8 mouse cellular contexts compared by ENCODE assay signal in the genomic region with DNA sequence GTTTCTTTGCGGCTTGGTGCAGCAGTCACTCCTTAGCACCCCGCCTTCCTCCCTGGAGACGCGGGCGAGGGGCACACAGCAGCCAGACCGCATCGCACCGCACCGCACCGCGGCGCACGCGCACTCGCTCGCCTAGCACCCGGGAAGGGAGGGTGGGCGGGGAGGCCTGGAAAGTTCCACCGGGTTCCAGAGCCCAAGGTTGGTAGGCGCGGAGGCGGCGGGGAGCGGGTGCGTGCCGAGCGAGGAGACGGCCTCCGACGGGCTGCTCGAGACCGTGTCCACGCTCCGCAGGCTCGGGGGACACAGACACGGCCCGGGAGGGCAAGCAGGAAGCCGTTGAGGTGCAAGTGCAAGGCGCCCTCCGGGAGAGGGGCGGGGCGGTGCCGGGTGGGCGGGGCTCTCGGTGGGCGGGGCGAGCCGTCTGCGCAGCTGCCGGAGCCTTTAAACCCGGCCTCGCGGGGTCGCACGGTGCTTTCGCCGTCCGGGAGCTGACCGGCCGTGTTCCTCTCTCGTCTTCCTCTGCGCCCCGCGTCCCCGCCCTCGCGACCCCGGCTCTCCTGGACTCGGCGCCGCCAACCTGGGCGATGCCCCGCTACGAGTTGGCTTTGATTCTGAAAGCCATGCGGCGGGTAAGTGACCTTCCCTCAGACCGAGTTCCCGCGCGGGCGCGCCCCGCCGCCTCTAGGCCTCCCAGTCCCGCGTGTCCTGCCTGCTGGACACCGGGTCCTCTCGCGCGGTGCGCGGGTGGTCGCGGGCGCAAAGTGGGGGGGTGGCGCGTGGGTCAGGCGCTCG. TPM values are rescaled to one million over a fixed set of nuclear protein-coding genes. Genes with fewer than 3 reads are reported as not detected.
DNase-seq lines count a peak whose midpoint lies in the region; ATAC-seq and TF ChIP-seq lines count a peak whose summit lies in the region.

Gene Mrps6 (plus strand): TSS at position 419 of the 792 bp plus-strand sequence.
Gene Gm49711 (plus strand): TSS at position 465 of the 792 bp plus-strand sequence.
Gene Slc5a3 (plus strand): TSS at position 471 of the 792 bp plus-strand sequence.

- H3K4me1 ChIP-seq in embryonic facial prominence, embryonic 10.5 days = peaks cover 31% of the 10 kb centered on the region
- no peaks in the 10 kb centered on the region for H3K4me1 ChIP-seq in intestine, postnatal 0 days (replicated peaks; ENCODE audit: control insufficient read depth, insufficient read depth, low read length)
- peaks cover 12% of the 10 kb centered on the region for H3K4me1 ChIP-seq in midbrain, embryonic 11.5 days (ENCODE audit: control insufficient read depth, insufficient read depth, low read length)

- peak; percentile 44 for TF ChIP-seq CTCF in intestine, postnatal 0 days (IDR thresholded peaks at IDR 0.05; ENCODE audit: low read depth)

- intact Hi-C loops in left cerebral cortex, postnatal 4 days (cut with DNase I) = loop anchor here (5.0 kb wide), 1 partner anchor 121 kb away; no protein-coding TSS in a partner anchor

- H3K9ac ChIP-seq in intestine, postnatal 0 days (ENCODE audit: low read depth, low read length) = peak within 1 kb of the TSS; percentile 73
- peak within 1 kb of the TSS; percentile 85 for H3K9ac ChIP-seq in midbrain, embryonic 11.5 days (ENCODE audit: low read length)

- DNase-seq in adrenal gland, postnatal 14 days = peak; percentile 93
- peak; percentile 95 for DNase-seq in embryonic facial prominence, embryonic 10.5 days (ENCODE audit: low spot score)
- DNase-seq in gonadal fat pad, adult 2 months (ENCODE audit: low read depth) = no peak
- DNase-seq in left cerebral cortex, postnatal 4 days = peak; percentile 93
- DNase-seq in midbrain, embryonic 11.5 days (ENCODE audit: low spot score, missing footprints) = peak; percentile 99
- DNase-seq in right cerebral cortex, postnatal 4 days = peak; percentile 86
- DNase-seq in yolk sac, embryonic 10.5 days (ENCODE audit: low spot score) = peak; percentile 97

- peak within 1 kb of the TSS; percentile 96 for H3K27ac ChIP-seq in embryonic facial prominence, embryonic 10.5 days (replicated peaks)
- H3K27ac ChIP-seq in intestine, postnatal 0 days (ENCODE audit: low read depth, low read length) = peak within 1 kb of the TSS; percentile 80
- H3K27ac ChIP-seq in midbrain, embryonic 11.5 days (ENCODE audit: low read depth, low read length) = no peak within 1 kb of the TSS; the same call in 1 of the 2 replicates

- under 1% methylated on average over 99 of the region's 99 CpGs for WGBS in embryonic facial prominence, embryonic 10.5 days
- WGBS in intestine, postnatal 0 days = under 1% methylated on average over 69 of the region's 99 CpGs
- under 1% methylated on average over 88 of the region's 99 CpGs for WGBS in midbrain, embryonic 11.5 days

- peaks cover 37% of the 10 kb centered on the region for H3K36me3 ChIP-seq in embryonic facial prominence, embryonic 10.5 days (replicated peaks)
- H3K36me3 ChIP-seq in intestine, postnatal 0 days (ENCODE audit: control insufficient read depth, insufficient read depth) = peaks cover 7% of the 10 kb centered on the region; the same call in 1 of the 2 replicates
- no peaks in the 10 kb centered on the region; the same call in 1 of the 2 replicates for H3K36me3 ChIP-seq in midbrain, embryonic 11.5 days (ENCODE audit: control insufficient read depth, insufficient read depth, low read length)

- H3K27me3 ChIP-seq in embryonic facial prominence, embryonic 10.5 days (replicated peaks; ENCODE audit: low read depth, poor library complexity, severe bottlenecking) = 0 out of 2 replicates have a peak, but pooled peaks cover 3% of the 10 kb centered on the region
- H3K27me3 ChIP-seq in intestine, postnatal 0 days (replicated peaks; ENCODE audit: control insufficient read depth, insufficient read depth, low read length) = no peaks in the 10 kb centered on the region
- H3K27me3 ChIP-seq in midbrain, embryonic 11.5 days (ENCODE audit: control insufficient read depth, insufficient read depth, low read length) = no peaks in the 10 kb centered on the region

- H3K4me3 ChIP-seq in embryonic facial prominence, embryonic 10.5 days = peak within 1 kb of the TSS; percentile 91
- H3K4me3 ChIP-seq in intestine, postnatal 0 days (ENCODE audit: low read depth, low read length) = peak within 1 kb of the TSS; percentile 98
- peak within 1 kb of the TSS; percentile 89 for H3K4me3 ChIP-seq in midbrain, embryonic 11.5 days (ENCODE audit: low read depth, low read length)

- peaks cover 11% of the 10 kb centered on the region for H3K9me3 ChIP-seq in embryonic facial prominence, embryonic 10.5 days
- H3K9me3 ChIP-seq in intestine, postnatal 0 days (ENCODE audit: control insufficient read depth) = no peaks in the 10 kb centered on the region
- no peaks in the 10 kb centered on the region; the same call in none of the 2 replicates for H3K9me3 ChIP-seq in midbrain, embryonic 11.5 days (ENCODE audit: control insufficient read depth, low read length)

- peak within 1 kb of the TSS; percentile 98 for H3K4me2 ChIP-seq in intestine, postnatal 0 days (replicated peaks; ENCODE audit: low read depth)
- peak within 1 kb of the TSS; percentile 96 for H3K4me2 ChIP-seq in midbrain, embryonic 11.5 days

- peak; percentile 87 for ATAC-seq in intestine, postnatal 0 days
- ATAC-seq in midbrain, embryonic 11.5 days (ENCODE audit: low FRiP score) = peak; percentile 96

RNA-seq across cellular contexts. Expression of gene Mrps6, which starts in this region (rescaled TPM):
- 79.7 and 82.5 TPM in 2 replicates for total RNA-seq in adrenal gland, postnatal 14 days (2021)
- polyA plus RNA-seq in embryonic facial prominence, embryonic 10.5 days (2016; fragmentation: Nextera tagmentation; extraction: Ambion mirVana) = 127 and 129 TPM in 2 replicates
- polyA plus RNA-seq in gonadal fat pad, adult 2 months (2012; rRNA removed) = 156 and 200 TPM in 2 replicates
- polyA plus RNA-seq in intestine, postnatal 0 days (2015; fragmentation: Nextera tagmentation; extraction: Ambion mirVana) = 71.4 and 76.6 TPM in 2 replicates
- total RNA-seq in left cerebral cortex, postnatal 4 days (2021) = 10 to 100 TPM; 62.1 to 68.9 TPM
- 118 and 122 TPM in 2 replicates for polyA plus RNA-seq in midbrain, embryonic 11.5 days (2014; fragmentation: Nextera tagmentation; extraction: Ambion mirVana)

RNA-seq across cellular contexts. Expression of gene Gm49711, which starts in this region (rescaled TPM):
- total RNA-seq in adrenal gland, postnatal 14 days (2021) = not detected in 2 replicates
- 0.28 TPM in 1 of 2 replicates, not detected in the other for polyA plus RNA-seq in embryonic facial prominence, embryonic 10.5 days (2016; fragmentation: Nextera tagmentation; extraction: Ambion mirVana)
- 0.14 TPM in 1 of 2 replicates, not detected in the other for polyA plus RNA-seq in gonadal fat pad, adult 2 months (2012; rRNA removed)
- not detected in 2 replicates for polyA plus RNA-seq in intestine, postnatal 0 days (2015; fragmentation: Nextera tagmentation; extraction: Ambion mirVana)
- total RNA-seq in left cerebral cortex, postnatal 4 days (2021) = under 1 TPM; 0.36 to 0.52 TPM
- 0.19 TPM in 1 of 2 replicates, not detected in the other for polyA plus RNA-seq in midbrain, embryonic 11.5 days (2014; fragmentation: Nextera tagmentation; extraction: Ambion mirVana)

RNA-seq across cellular contexts. Expression of gene Slc5a3, which starts in this region (rescaled TPM):
- total RNA-seq in adrenal gland, postnatal 14 days (2021) = 20.9 and 25.4 TPM in 2 replicates
- 11.6 and 12.7 TPM in 2 replicates for polyA plus RNA-seq in embryonic facial prominence, embryonic 10.5 days (2016; fragmentation: Nextera tagmentation; extraction: Ambion mirVana)
- polyA plus RNA-seq in gonadal fat pad, adult 2 months (2012; rRNA removed) = 15.6 and 21.6 TPM in 2 replicates
- 1.1 TPM in 2 replicates for polyA plus RNA-seq in intestine, postnatal 0 days (2015; fragmentation: Nextera tagmentation; extraction: Ambion mirVana)
- total RNA-seq in left cerebral cortex, postnatal 4 days (2021) = 10 to 100 TPM; 20.8 to 23.3 TPM
- polyA plus RNA-seq in midbrain, embryonic 11.5 days (2014; fragmentation: Nextera tagmentation; extraction: Ambion mirVana) = 11.5 and 13.7 TPM in 2 replicates
